Mouse (Mus musculus): ENCODE measurements at regions not wholly inside any gene's neighbourhood (a gene's known extent, or its start where the extent isn't known, plus 50 kb on each side); places are given as distances from the start of the nearest gene placed in this dataset.

DNA sequence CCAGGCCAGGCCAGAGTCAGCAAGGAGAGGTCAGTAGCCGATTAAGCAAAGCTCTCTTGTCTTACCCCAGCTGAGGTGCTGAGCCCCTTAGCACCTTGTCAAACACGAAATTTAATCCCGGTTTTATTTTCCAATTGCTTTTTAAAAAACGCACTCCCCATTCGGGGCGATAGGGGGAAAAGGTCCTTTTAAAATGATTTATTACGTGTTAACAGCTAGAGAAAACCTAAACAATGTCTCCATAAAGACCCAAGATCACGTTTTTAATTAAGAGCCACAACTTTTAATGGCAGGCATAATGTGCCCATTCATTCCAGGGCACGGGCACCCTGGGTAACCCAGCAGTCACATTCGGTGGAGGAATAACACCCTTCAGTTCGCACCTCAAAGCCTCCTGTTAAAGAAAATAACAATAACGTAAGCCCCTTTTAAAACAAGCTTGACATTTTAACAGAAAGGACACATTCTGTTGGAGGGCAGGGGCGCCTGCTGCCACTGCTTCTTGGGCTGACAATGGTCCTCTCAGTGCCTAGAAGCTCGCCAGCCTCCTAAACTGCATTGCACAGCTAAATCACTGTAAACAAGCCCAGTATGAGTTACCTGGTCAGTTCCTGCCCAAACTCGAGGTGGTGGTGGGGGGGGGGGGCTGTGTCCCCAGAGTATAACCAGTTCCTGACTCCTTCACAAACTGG, 79.1 kb upstream of the Elac2 start:
- ATAC-seq (no peak), DNase-seq (ENCODE audit: low read depth, low spot score) (no peak)
- ChIA-PET CTCF (interaction anchor here (1.2 to 2.3 kb wide), 9 partner anchors 13 to 1496 kb away, joined by 3 to 6 read pairs (median 4); no protein-coding TSS in a partner anchor), POLR2A (no interaction called here)
- in situ Hi-C loops (cut with MboI; ENCODE audit: low pct_unique_long_range_greater_than_20kb): no loop called here
- no peaks in the 10 kb centered on the region for H3K27me3 ChIP-seq
- TF ChIP-seq CTCF (IDR thresholded peaks at IDR 0.05): no peak

DNA sequence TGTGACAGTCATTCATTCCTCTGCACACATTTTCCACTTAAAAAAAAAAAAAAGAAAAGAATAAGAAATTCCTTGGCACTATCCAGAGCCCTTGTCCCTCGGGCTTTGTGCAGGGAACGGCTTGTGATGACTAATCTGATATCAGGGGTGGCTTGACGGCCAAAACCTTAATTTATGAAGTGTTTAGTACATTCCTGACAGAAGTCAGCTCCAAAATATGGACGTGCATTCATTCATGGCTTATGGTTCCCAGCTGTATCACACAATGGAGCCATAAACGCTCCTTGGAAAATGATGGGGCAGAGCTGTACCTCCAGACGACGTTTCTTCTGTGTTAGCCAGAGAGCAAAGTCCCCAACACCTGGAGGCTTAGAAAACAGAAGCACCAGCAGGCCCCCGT, 62.1 kb upstream of the Elac2 start:
- peak; percentile 35 for ATAC-seq
- POLR2A ChIA-PET: no interaction called here
- H3K27me3 ChIP-seq: no peaks in the 10 kb centered on the region
- no peak for DNase-seq (ENCODE audit: low read depth, low spot score)
- TF ChIP-seq CTCF (IDR thresholded peaks at IDR 0.05): no peak
- CTCF ChIA-PET: interaction anchor here (0.8 to 1.1 kb wide), 2 partner anchors 13 to 85 kb away, joined by 3 to 4 read pairs; no protein-coding TSS in a partner anchor
- in situ Hi-C loops (cut with MboI; ENCODE audit: low pct_unique_long_range_greater_than_20kb): no loop called here

DNA sequence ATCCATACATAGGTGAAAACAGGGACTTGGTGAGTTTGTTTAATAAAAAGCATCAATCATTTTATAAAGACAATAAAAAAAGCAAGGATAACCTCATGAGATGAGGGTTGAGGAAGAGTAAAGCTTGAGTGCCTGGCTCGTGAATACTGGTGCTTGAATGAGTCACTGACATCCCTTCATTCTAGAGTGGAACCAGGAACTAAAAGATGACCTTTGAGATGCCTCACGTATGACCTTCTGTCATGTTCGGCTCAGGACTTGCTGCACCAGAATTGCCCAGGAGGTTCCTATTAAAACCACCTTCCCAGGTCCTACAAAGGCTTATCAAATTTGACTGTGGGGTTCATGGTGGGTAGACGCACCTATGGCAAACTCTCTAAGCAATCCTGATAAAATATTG, 61.5 kb upstream of the Elac2 start:
- POLR2A ChIA-PET: no interaction called here
- DNase-seq (ENCODE audit: low read depth, low spot score) (no peak), ATAC-seq (no peak)
- in situ Hi-C loops (cut with MboI; ENCODE audit: low pct_unique_long_range_greater_than_20kb): no loop called here
- no peak for TF ChIP-seq CTCF (IDR thresholded peaks at IDR 0.05)
- CTCF ChIA-PET: no interaction called here
- no peaks in the 10 kb centered on the region for H3K27me3 ChIP-seq

DNA sequence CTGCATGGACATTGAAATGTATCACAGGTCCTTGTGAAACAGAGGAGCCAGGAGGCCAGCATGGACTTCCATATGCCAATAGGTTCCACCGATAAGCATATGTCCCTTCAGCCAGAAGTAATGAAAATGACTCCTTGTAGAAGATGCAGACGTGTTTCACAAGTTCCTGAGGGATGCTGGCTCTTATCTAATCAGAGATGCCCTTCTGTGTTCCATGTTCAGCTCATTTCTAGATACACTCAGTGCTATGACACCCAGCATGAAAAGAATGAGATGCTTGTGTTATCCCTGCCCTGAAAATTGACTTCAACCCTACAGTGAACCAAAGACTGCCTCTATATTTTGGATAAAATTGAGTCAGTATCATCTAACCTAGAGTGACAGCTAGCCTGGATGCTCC, 53.8 kb upstream of the Elac2 start:
- DNase-seq (ENCODE audit: low read depth, low spot score) (no peak), ATAC-seq (no peak)
- ChIA-PET CTCF (no interaction called here), POLR2A (no interaction called here)
- in situ Hi-C loops (cut with MboI; ENCODE audit: low pct_unique_long_range_greater_than_20kb): no loop called here
- no peaks in the 10 kb centered on the region for H3K27me3 ChIP-seq
- TF ChIP-seq CTCF (IDR thresholded peaks at IDR 0.05): no peak

DNA sequence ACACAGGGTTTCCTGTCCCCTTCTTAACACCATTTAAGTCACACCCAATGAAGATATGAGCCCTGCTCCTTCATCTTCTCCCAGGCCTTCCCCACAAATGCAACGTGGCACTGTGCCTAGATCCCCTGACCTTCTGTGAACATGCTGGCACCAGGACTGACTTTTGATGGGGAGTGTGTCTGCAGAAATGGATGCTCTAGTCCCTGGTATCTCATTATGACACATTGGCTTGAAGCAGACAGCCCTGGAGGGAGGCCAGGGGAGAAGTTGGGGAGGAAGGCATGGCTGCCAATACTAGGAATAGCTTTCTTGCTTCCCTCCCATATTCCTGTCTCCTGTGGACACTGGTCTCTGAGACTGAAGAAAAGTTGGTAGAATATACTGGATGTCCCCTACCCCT, 52.9 kb upstream of the Elac2 start:
- DNase-seq (ENCODE audit: low read depth, low spot score) (no peak), ATAC-seq (no peak)
- no peaks in the 10 kb centered on the region for H3K27me3 ChIP-seq
- POLR2A ChIA-PET: no interaction called here
- CTCF ChIA-PET: no interaction called here
- in situ Hi-C loops (cut with MboI; ENCODE audit: low pct_unique_long_range_greater_than_20kb): no loop called here
- TF ChIP-seq CTCF (IDR thresholded peaks at IDR 0.05): no peak

Data from Patski (cell line).